Mouse (Mus musculus): ENCODE results near the gene Atp5c1. TPM values are rescaled to one million over a fixed set of nuclear protein-coding genes. Genes with fewer than 3 reads are reported as not detected.

Atp5c1 gene
- polyA plus RNA-seq, 1 experiment from 2014 or later: 1,501 TPM

GRCm38 (mm10) chr2:10033684-10034083 is 46.6 kb downstream of the Atp5c1 start:
- no peaks in the 10 kb centered on the region for H3K27me3 ChIP-seq (ENCODE audit: control insufficient read depth, insufficient read depth, low read length)

GRCm38 (mm10) chr2:10029755-10030154 is 50.6 kb downstream of the Atp5c1 start:
- no peaks in the 10 kb centered on the region for H3K4me1 ChIP-seq (ENCODE audit: control insufficient read depth, insufficient read depth, low read length)
- H3K27me3 ChIP-seq (ENCODE audit: control insufficient read depth, insufficient read depth, low read length): no peaks in the 10 kb centered on the region
- H3K4me2 ChIP-seq (ENCODE audit: low read depth, low read length): no peak overlapping the region
- H3K4me3 ChIP-seq (ENCODE audit: low read length): no peak overlapping the region
- H3K27ac ChIP-seq (ENCODE audit: low read length): no peak overlapping the region
- WGBS: 73% methylated on average over 7 of the region's 7 CpGs
- no peaks in the 10 kb centered on the region for H3K36me3 ChIP-seq (ENCODE audit: control insufficient read depth, insufficient read depth)
- H3K9me3 ChIP-seq (replicated peaks; ENCODE audit: control insufficient read depth, low read length): no peaks in the 10 kb centered on the region
- ATAC-seq (replicated peaks; ENCODE audit: extremely low read depth, insufficient read depth, low FRiP score): no peak
- H3K9ac ChIP-seq (ENCODE audit: low read length): no peak overlapping the region

More at GRCm38 (mm10) chr2:10033684-10034083, 46.6 kb downstream of the Atp5c1 start:
- Histone ChIP-seq H3K36me3 (ENCODE audit: control insufficient read depth, insufficient read depth) (no peaks in the 10 kb centered on the region), H3K4me1 (ENCODE audit: control insufficient read depth, insufficient read depth, low read length) (no peaks in the 10 kb centered on the region), H3K27ac (ENCODE audit: low read length) (no peak overlapping the region), H3K9ac (ENCODE audit: low read length) (no peak overlapping the region), H3K4me2 (ENCODE audit: low read depth, low read length) (no peak overlapping the region), H3K4me3 (ENCODE audit: low read length) (no peak overlapping the region), H3K9me3 (replicated peaks; ENCODE audit: control insufficient read depth, low read length) (no peaks in the 10 kb centered on the region)
- WGBS: 56% methylated on average over 4 of the region's 4 CpGs
- no peak for ATAC-seq (replicated peaks; ENCODE audit: extremely low read depth, insufficient read depth, low FRiP score)

- Histone ChIP-seq H3K9ac (ENCODE audit: low read length) (no peak overlapping the region), H3K36me3 (ENCODE audit: control insufficient read depth, insufficient read depth) (no peaks in the 10 kb centered on the region), H3K4me2 (ENCODE audit: low read depth, low read length) (no peak overlapping the region), H3K4me3 (ENCODE audit: low read length) (no peak overlapping the region), H3K9me3 (replicated peaks; ENCODE audit: control insufficient read depth, low read length) (no peaks in the 10 kb centered on the region), H3K27ac (ENCODE audit: low read length) (no peak overlapping the region), H3K4me1 (ENCODE audit: control insufficient read depth, insufficient read depth, low read length) (no peaks in the 10 kb centered on the region), H3K27me3 (ENCODE audit: control insufficient read depth, insufficient read depth, low read length) (no peaks in the 10 kb centered on the region)
- 77% methylated on average over 6 of the region's 6 CpGs for WGBS
- no peak for ATAC-seq (replicated peaks; ENCODE audit: extremely low read depth, insufficient read depth, low FRiP score)
Measured at GRCm38 (mm10) chr2:10024264-10024663, 56.0 kb downstream of the Atp5c1 start.

- Histone ChIP-seq H3K27ac (ENCODE audit: low read length) (no peak overlapping the region), H3K4me2 (ENCODE audit: low read depth, low read length) (no peak overlapping the region), H3K9me3 (replicated peaks; ENCODE audit: control insufficient read depth, low read length) (no peaks in the 10 kb centered on the region), H3K4me1 (ENCODE audit: control insufficient read depth, insufficient read depth, low read length) (no peaks in the 10 kb centered on the region), H3K4me3 (ENCODE audit: low read length) (no peak overlapping the region), H3K9ac (ENCODE audit: low read length) (no peak overlapping the region), H3K27me3 (ENCODE audit: control insufficient read depth, insufficient read depth, low read length) (no peaks in the 10 kb centered on the region), H3K36me3 (ENCODE audit: control insufficient read depth, insufficient read depth) (no peaks in the 10 kb centered on the region)
- ATAC-seq (replicated peaks; ENCODE audit: extremely low read depth, insufficient read depth, low FRiP score): no peak
- 88% methylated on average over 11 of the region's 11 CpGs for WGBS
Measured at GRCm38 (mm10) chr2:10021296-10021695, 59.0 kb downstream of the Atp5c1 start.

GRCm38 (mm10) chr2:10014951-10015635 is 65.2 kb downstream of the Atp5c1 start:
- no peak overlapping the region for H3K9ac ChIP-seq (ENCODE audit: low read length)
- H3K27me3 ChIP-seq (ENCODE audit: control insufficient read depth, insufficient read depth, low read length): no peaks in the 10 kb centered on the region
- H3K4me2 ChIP-seq (ENCODE audit: low read depth, low read length): no peak overlapping the region
- WGBS: 72% methylated on average over 10 of the region's 10 CpGs
- no peaks in the 10 kb centered on the region for H3K4me1 ChIP-seq (ENCODE audit: control insufficient read depth, insufficient read depth, low read length)
- no peaks in the 10 kb centered on the region for H3K9me3 ChIP-seq (replicated peaks; ENCODE audit: control insufficient read depth, low read length)
- no peak for ATAC-seq (replicated peaks; ENCODE audit: extremely low read depth, insufficient read depth, low FRiP score)
- H3K4me3 ChIP-seq (ENCODE audit: low read length): no peak overlapping the region
- no peak overlapping the region for H3K27ac ChIP-seq (ENCODE audit: low read length)
- no peaks in the 10 kb centered on the region for H3K36me3 ChIP-seq (ENCODE audit: control insufficient read depth, insufficient read depth)

GRCm38 (mm10) chr2:10010263-10010909 is 69.9 kb downstream of the Atp5c1 start:
- Histone ChIP-seq H3K27me3 (ENCODE audit: control insufficient read depth, insufficient read depth, low read length) (no peaks in the 10 kb centered on the region), H3K9me3 (replicated peaks; ENCODE audit: control insufficient read depth, low read length) (no peaks in the 10 kb centered on the region), H3K4me2 (ENCODE audit: low read depth, low read length) (no peak overlapping the region), H3K4me1 (ENCODE audit: control insufficient read depth, insufficient read depth, low read length) (peaks cover 7% of the 10 kb centered on the region), H3K9ac (ENCODE audit: low read length) (no peak overlapping the region), H3K27ac (ENCODE audit: low read length) (no peak overlapping the region), H3K36me3 (ENCODE audit: control insufficient read depth, insufficient read depth) (no peaks in the 10 kb centered on the region), H3K4me3 (ENCODE audit: low read length) (no peak overlapping the region)
- no peak for ATAC-seq (replicated peaks; ENCODE audit: extremely low read depth, insufficient read depth, low FRiP score)
- WGBS: 35% methylated on average over 7 of the region's 7 CpGs

GRCm38 (mm10) chr2:10009671-10010254 is 70.5 kb downstream of the Atp5c1 start:
- no peaks in the 10 kb centered on the region for H3K9me3 ChIP-seq (replicated peaks; ENCODE audit: control insufficient read depth, low read length)
- H3K4me3 ChIP-seq (ENCODE audit: low read length): no peak overlapping the region
- H3K4me1 ChIP-seq (ENCODE audit: control insufficient read depth, insufficient read depth, low read length): peaks cover 12% of the 10 kb centered on the region
- H3K36me3 ChIP-seq (ENCODE audit: control insufficient read depth, insufficient read depth): no peaks in the 10 kb centered on the region
- no peaks in the 10 kb centered on the region for H3K27me3 ChIP-seq (ENCODE audit: control insufficient read depth, insufficient read depth, low read length)
- H3K27ac ChIP-seq (ENCODE audit: low read length): no peak overlapping the region
- WGBS: 82% methylated on average over 13 of the region's 13 CpGs
- H3K9ac ChIP-seq (ENCODE audit: low read length): no peak overlapping the region
- no peak for ATAC-seq (replicated peaks; ENCODE audit: extremely low read depth, insufficient read depth, low FRiP score)
- no peak overlapping the region for H3K4me2 ChIP-seq (ENCODE audit: low read depth, low read length)

- Histone ChIP-seq H3K9ac (ENCODE audit: low read length) (no peak overlapping the region), H3K4me2 (ENCODE audit: low read depth, low read length) (no peak overlapping the region), H3K36me3 (ENCODE audit: control insufficient read depth, insufficient read depth) (no peaks in the 10 kb centered on the region), H3K27me3 (ENCODE audit: control insufficient read depth, insufficient read depth, low read length) (no peaks in the 10 kb centered on the region), H3K9me3 (replicated peaks; ENCODE audit: control insufficient read depth, low read length) (no peaks in the 10 kb centered on the region), H3K4me1 (ENCODE audit: control insufficient read depth, insufficient read depth, low read length) (peaks cover 15% of the 10 kb centered on the region), H3K4me3 (ENCODE audit: low read length) (no peak overlapping the region), H3K27ac (ENCODE audit: low read length) (no peak overlapping the region)
- WGBS: 69% methylated on average over 4 of the region's 4 CpGs
- no peak for ATAC-seq (replicated peaks; ENCODE audit: extremely low read depth, insufficient read depth, low FRiP score)
Measured at GRCm38 (mm10) chr2:10008593-10008992, 71.7 kb downstream of the Atp5c1 start.

Data from heart, embryonic 16.5 days (tissue).